Mouse (Mus musculus) stomach, postnatal 0 days (tissue): ENCODE results near the gene Pdlim1.

Experiments
- CTCF ChIP-seq: IDR thresholded peaks from 2 replicates; pipeline ENCODE4 v1.5.1; 2016; ENCODE audit warnings: antibody characterized with exemption, low read depth, mild to moderate bottlenecking, moderate library complexity
- EP300 ChIP-seq: optimal IDR thresholded peaks from 2 replicates; pipeline ENCODE3; 2016; ENCODE audit warnings: antibody characterized with exemption

- TF ChIP-seq EP300 = no peak
- no peak for TF ChIP-seq CTCF
Measured at GRCm38 (mm10) chr19:40277494-40277893, 5.9 kb upstream of the Pdlim1 start.
